Mouse (Mus musculus) gonadal fat pad, adult 2 months (tissue): ENCODE measurements around the gene Plvap. TPM values are rescaled to one million over a fixed set of nuclear protein-coding genes. Genes with fewer than 3 reads are reported as not detected.

Experiments used
- DNase-seq: peaks from one replicate; pipeline ENCODE4 v3.0.0-alpha.2; 2012; ENCODE audit warnings: low read depth
- polyA plus RNA-seq: library from polyadenylated mRNA; depleted of rRNA; stranded (reverse); fragments of >200 nt; gene quantifications from 2 replicates; pipeline ENCODE4 v1.2.3, GENCODE M21; 2012

Gene Plvap
- polyA plus RNA-seq, 1 experiment = 91.9 TPM

GRCm38 (mm10) chr8:71487691-71488445 lies 23.7 kb downstream of the Plvap start, which contains the start of gene Gtpbp3:
TSS of gene Gtpbp3 (plus strand) at chr8:71488103.
- no peak for DNase-seq

- no peak for DNase-seq
Observed at GRCm38 (mm10) chr8:71486136-71486529, 25.4 kb downstream of the Plvap start.

- no peak for DNase-seq
Observed at GRCm38 (mm10) chr8:71485142-71486135, 26.1 kb downstream of the Plvap start, which contains the start of gene Ano8. TSS of gene Ano8 (minus strand) at chr8:71485963.

- DNase-seq = no peak
Observed at GRCm38 (mm10) chr8:71484736-71485135, 26.8 kb downstream of the Plvap start.

- no peak for DNase-seq
Observed at GRCm38 (mm10) chr8:71483932-71484331, 27.6 kb downstream of the Plvap start.

- DNase-seq = no peak
Observed at GRCm38 (mm10) chr8:71478943-71479342, 32.6 kb downstream of the Plvap start.

- DNase-seq = no peak
Observed at GRCm38 (mm10) chr8:71477196-71477845, 34.2 kb downstream of the Plvap start.

GRCm38 (mm10) chr8:71476099-71476940 lies 35.2 kb downstream of the Plvap start:
- DNase-seq = no peak

GRCm38 (mm10) chr8:71475702-71476075 lies 35.9 kb downstream of the Plvap start:
- DNase-seq = no peak

GRCm38 (mm10) chr8:71474785-71475701 lies 36.5 kb downstream of the Plvap start:
- DNase-seq = no peak

- no peak for DNase-seq
Observed at GRCm38 (mm10) chr8:71474344-71474743, 37.2 kb downstream of the Plvap start.

GRCm38 (mm10) chr8:71472601-71473386 lies 38.8 kb downstream of the Plvap start:
- DNase-seq = no peak

GRCm38 (mm10) chr8:71471861-71472260 lies 39.7 kb downstream of the Plvap start:
- no peak for DNase-seq

GRCm38 (mm10) chr8:71470913-71471255 lies 40.7 kb downstream of the Plvap start:
- DNase-seq = no peak

- DNase-seq = no peak
Observed at GRCm38 (mm10) chr8:71470146-71470912, 41.2 kb downstream of the Plvap start.

GRCm38 (mm10) chr8:71469411-71469810 lies 42.1 kb downstream of the Plvap start:
- no peak for DNase-seq

- DNase-seq = no peak
Observed at GRCm38 (mm10) chr8:71468916-71469315, 42.6 kb downstream of the Plvap start, which contains the start of gene Dda1. TSS of gene Dda1 (plus strand) at chr8:71469199.

GRCm38 (mm10) chr8:71468001-71468400 lies 43.6 kb downstream of the Plvap start:
- DNase-seq = no peak
